Mouse (Mus musculus) neural tube, embryonic 14.5 days (tissue): ENCODE data around the gene Rap2a. TPM values are rescaled to one million over a fixed set of nuclear protein-coding genes. Genes with fewer than 3 reads are reported as not detected.

Source experiments
- ATAC-seq: fragments of 200-750 bp; cut with Nextera tagmentation; 2 replicates; pipeline ENCODE4 v1.8.0; 2017; ENCODE audit warnings: low read depth, mild to moderate bottlenecking, moderate TSS enrichment, moderate library complexity
- H3K27ac ChIP-seq: fragments of 300-500 bp; sonication (generic); 2 replicates; pipeline ENCODE4 v1.5.1; 2014; ENCODE audit warnings: low read depth, mild to moderate bottlenecking, control low read depth, low read length, moderate library complexity, mixed read lengths
- H3K27me3 ChIP-seq: fragments of 300-500 bp; sonication (generic); 2 replicates; pipeline ENCODE4 v1.6.1; 2014; ENCODE audit warnings: low read length; ENCODE audit not compliant: control insufficient read depth, insufficient read depth
- H3K36me3 ChIP-seq: fragments of 300-500 bp; sonication (generic); 2 replicates; pipeline ENCODE4 v1.6.1; 2014; ENCODE audit warnings: low read length, mixed read lengths; ENCODE audit not compliant: control insufficient read depth, insufficient read depth
- H3K4me1 ChIP-seq: fragments of 300-500 bp; sonication (generic); 2 replicates; pipeline ENCODE4 v1.6.1; 2014; ENCODE audit warnings: low read length; ENCODE audit not compliant: control insufficient read depth, insufficient read depth
- H3K4me2 ChIP-seq: fragments of 300-500 bp; sonication (generic); 2 replicates; pipeline ENCODE4 v1.6.1; 2014; ENCODE audit warnings: mild to moderate bottlenecking, low read depth, low read length, control low read depth
- H3K4me3 ChIP-seq: fragments of 300-500 bp; sonication (generic); 2 replicates; pipeline ENCODE4 v1.5.1; 2014; ENCODE audit warnings: low read depth, low read length, control low read depth, mixed read lengths
- H3K9ac ChIP-seq: fragments of 300-500 bp; sonication (generic); replicated peaks from 2 replicates; pipeline ENCODE4 v1.6.1; 2014; ENCODE audit warnings: low read depth, mild to moderate bottlenecking, control low read depth, low read length, mixed read lengths
- H3K9me3 ChIP-seq: fragments of 300-500 bp; sonication (generic); 2 replicates; pipeline ENCODE4 v1.6.1; 2016; ENCODE audit warnings: low read length; ENCODE audit not compliant: control insufficient read depth
- WGBS: fragments of 180-500 bp; shearing (Covaris S2); extraction: QIAGEN DNeasy Blood & Tissue Kit; methylation state at CpG from one replicate; pipeline ENCODE4 v1.1.7; 2014; 5-methylcytosine and 5-hydroxymethylcytosine counted together
- polyA plus RNA-seq: library from polyadenylated mRNA; unstranded; fragments of >200 nt; fragmentation: Nextera tagmentation; extraction: Ambion mirVana; gene quantifications from 2 replicates; pipeline ENCODE4 v1.2.1, GENCODE M21; 2014

Gene Rap2a
- 20.3 and 26.4 TPM in 2 replicates for polyA plus RNA-seq

GRCm38 (mm10) chr14:120477982-120478568, at the start of gene Rap2a:
Gene Rap2a, plus strand, starts transcription at chr14:120478444.
- Histone ChIP-seq H3K9me3 (no peaks in the 10 kb centered on the region), H3K4me2 (peak within 1 kb of the TSS; percentile 63), H3K27me3 (no peaks in the 10 kb centered on the region), H3K9ac (peak within 1 kb of the TSS; percentile 90), H3K27ac (peak within 1 kb of the TSS; percentile 99), H3K4me3 (peak within 1 kb of the TSS; percentile 78), H3K4me1 (peaks cover 20% of the 10 kb centered on the region; the same call in 1 of the 2 replicates), H3K36me3 (no peaks in the 10 kb centered on the region)
- peak; percentile 90 for ATAC-seq
- under 1% methylated on average over 53 of the region's 78 CpGs for WGBS

GRCm38 (mm10) chr14:120428497-120428896, 49.7 kb upstream of the Rap2a start:
- Histone ChIP-seq H3K4me1 (no peaks in the 10 kb centered on the region), H3K4me2 (no peak overlapping the region), H3K27ac (no peak overlapping the region), H3K9me3 (0 out of 2 replicates have a peak, but pooled peaks cover 3% of the 10 kb centered on the region), H3K36me3 (no peaks in the 10 kb centered on the region), H3K27me3 (no peaks in the 10 kb centered on the region), H3K9ac (no peak overlapping the region), H3K4me3 (no peak overlapping the region)
- 92% methylated on average over 5 of the region's 5 CpGs for WGBS
- ATAC-seq = no peak

- Histone ChIP-seq H3K36me3 (no peaks in the 10 kb centered on the region), H3K27ac (no peak overlapping the region), H3K4me2 (no peak overlapping the region), H3K9me3 (no peaks in the 10 kb centered on the region), H3K27me3 (no peaks in the 10 kb centered on the region), H3K4me1 (no peaks in the 10 kb centered on the region), H3K4me3 (no peak overlapping the region), H3K9ac (no peak overlapping the region)
- no peak for ATAC-seq
Measured at GRCm38 (mm10) chr14:120432773-120433172, 45.5 kb upstream of the Rap2a start.

- H3K9ac ChIP-seq = no peak overlapping the region
- H3K4me3 ChIP-seq = no peak overlapping the region
- no peak overlapping the region for H3K27ac ChIP-seq
- no peak overlapping the region for H3K4me2 ChIP-seq
- no peaks in the 10 kb centered on the region for H3K36me3 ChIP-seq
- peak; percentile 28; the same call in 1 of the 2 replicates for ATAC-seq
- WGBS = 63% methylated on average over 8 of the region's 8 CpGs
- no peaks in the 10 kb centered on the region for H3K4me1 ChIP-seq
- H3K9me3 ChIP-seq = no peaks in the 10 kb centered on the region
- no peaks in the 10 kb centered on the region for H3K27me3 ChIP-seq
Measured at GRCm38 (mm10) chr14:120433931-120434398, 44.3 kb upstream of the Rap2a start.

- Histone ChIP-seq H3K27me3 (no peaks in the 10 kb centered on the region), H3K27ac (no peak overlapping the region), H3K4me2 (no peak overlapping the region), H3K4me3 (no peak overlapping the region), H3K4me1 (no peaks in the 10 kb centered on the region), H3K9ac (no peak overlapping the region), H3K9me3 (no peaks in the 10 kb centered on the region), H3K36me3 (no peaks in the 10 kb centered on the region)
- no peak for ATAC-seq
- WGBS = 80% methylated on average over 1 of the region's 1 CpGs
Measured at GRCm38 (mm10) chr14:120434831-120435230, 43.4 kb upstream of the Rap2a start.

GRCm38 (mm10) chr14:120440716-120441115, 37.5 kb upstream of the Rap2a start:
- Histone ChIP-seq H3K27me3 (no peaks in the 10 kb centered on the region), H3K36me3 (no peaks in the 10 kb centered on the region), H3K4me1 (no peaks in the 10 kb centered on the region), H3K9ac (no peak overlapping the region), H3K9me3 (no peaks in the 10 kb centered on the region), H3K4me3 (no peak overlapping the region), H3K4me2 (no peak overlapping the region), H3K27ac (no peak overlapping the region)
- no peak for ATAC-seq

- no peak for ATAC-seq
- Histone ChIP-seq H3K27ac (no peak overlapping the region), H3K4me3 (no peak overlapping the region), H3K9me3 (no peaks in the 10 kb centered on the region), H3K4me1 (no peaks in the 10 kb centered on the region), H3K4me2 (no peak overlapping the region), H3K27me3 (no peaks in the 10 kb centered on the region), H3K9ac (no peak overlapping the region), H3K36me3 (no peaks in the 10 kb centered on the region)
- WGBS = 77% methylated on average over 4 of the region's 4 CpGs
Measured at GRCm38 (mm10) chr14:120441256-120441655, 37.0 kb upstream of the Rap2a start.

GRCm38 (mm10) chr14:120441836-120442235, 36.4 kb upstream of the Rap2a start:
- H3K4me1 ChIP-seq = no peaks in the 10 kb centered on the region
- H3K9ac ChIP-seq = no peak overlapping the region
- H3K27ac ChIP-seq = no peak overlapping the region
- no peaks in the 10 kb centered on the region for H3K36me3 ChIP-seq
- 89% methylated on average over 13 of the region's 13 CpGs for WGBS
- no peak overlapping the region for H3K4me3 ChIP-seq
- H3K4me2 ChIP-seq = no peak overlapping the region
- no peaks in the 10 kb centered on the region for H3K9me3 ChIP-seq
- H3K27me3 ChIP-seq = no peaks in the 10 kb centered on the region
- no peak for ATAC-seq

GRCm38 (mm10) chr14:120454221-120454620, 24.0 kb upstream of the Rap2a start:
- no peak overlapping the region for H3K4me3 ChIP-seq
- ATAC-seq = no peak

More at GRCm38 (mm10) chr14:120454221-120454620, 24.0 kb upstream of the Rap2a start:
- no peak overlapping the region for H3K27ac ChIP-seq
- no peaks in the 10 kb centered on the region for H3K36me3 ChIP-seq
- no peaks in the 10 kb centered on the region for H3K9me3 ChIP-seq
- H3K9ac ChIP-seq = no peak overlapping the region
- 83% methylated on average over 7 of the region's 7 CpGs for WGBS
- no peak overlapping the region for H3K4me2 ChIP-seq
- no peaks in the 10 kb centered on the region for H3K27me3 ChIP-seq
- H3K4me1 ChIP-seq = no peaks in the 10 kb centered on the region
